Mouse (Mus musculus) spleen, adult 2 months (tissue): Measurements from ENCODE around the gene Med17.
A peak's percentile ranks its signal among the peaks of the same experiment; 100 is the strongest.

Experiments used
- CTCF ChIP-seq: fragments of 200-500 bp; IDR thresholded peaks from 2 replicates; pipeline ENCODE4 v1.5.1; 2011; ENCODE audit warnings: mild to moderate bottlenecking, inconsistent platforms; ENCODE audit not compliant: insufficient read depth, insufficient read length, insufficient replicate concordance; ENCODE audit errors: extremely low read depth
- POLR2A ChIP-seq: fragments of 200-500 bp; IDR thresholded peaks from 2 replicates; pipeline ENCODE4 v1.6.1; 2011; ENCODE audit warnings: low read depth, low read length, inconsistent platforms

DNA sequence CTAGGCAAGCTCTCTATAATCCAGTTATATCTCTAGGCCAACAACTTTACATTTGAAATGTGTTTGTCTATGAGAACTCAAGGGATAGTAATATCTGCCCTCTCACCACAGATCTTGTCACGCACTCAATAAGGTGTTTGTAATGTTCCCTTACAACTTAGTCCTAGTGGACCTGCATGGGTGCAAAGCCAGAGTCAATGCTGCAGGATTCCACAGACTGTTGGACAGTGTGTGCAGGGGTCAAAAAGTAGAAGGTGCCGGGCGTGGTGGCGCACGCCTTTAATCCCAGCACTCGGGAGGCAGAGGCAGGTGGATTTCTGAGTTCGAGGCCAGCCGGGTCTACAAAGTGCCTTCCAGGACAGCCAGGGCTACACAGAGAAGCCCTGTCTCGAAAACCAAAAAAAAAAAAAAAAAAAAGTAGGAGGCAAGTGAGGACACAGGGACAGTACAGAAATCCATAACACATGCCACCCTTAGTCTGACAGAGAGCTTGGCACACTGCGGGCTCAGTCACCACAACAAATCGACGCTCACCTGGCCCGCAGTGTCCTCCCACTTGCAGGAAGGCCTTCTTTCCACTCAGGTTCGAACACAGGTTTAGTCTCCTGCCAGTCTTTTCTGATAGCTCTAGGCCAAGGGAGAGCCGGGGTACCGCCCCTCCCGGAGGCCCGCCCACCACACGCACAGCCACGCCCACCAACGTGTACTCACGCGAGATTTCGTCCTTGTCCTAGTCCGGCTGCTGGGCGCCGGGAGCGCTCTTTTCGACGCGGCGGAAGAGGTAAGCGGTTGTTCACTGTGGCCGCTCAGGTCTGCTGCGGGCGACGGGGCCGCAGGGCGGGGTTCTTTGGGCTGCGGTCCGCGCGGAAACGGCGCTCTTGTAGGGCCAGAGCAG, 26.0 kb upstream of the Med17 start, which contains the start of gene Taf1d:
- TF ChIP-seq CTCF (no peak), POLR2A (peak; percentile 82; the same call in 1 of the 2 replicates)
